Mouse (Mus musculus): ENCODE data around the gene Lbhd2. TPM values are rescaled to one million over a fixed set of nuclear protein-coding genes. Genes with fewer than 3 reads are reported as not detected.

Lbhd2 gene
- polyA plus RNA-seq, 1 experiment from 2014 or later: 5.9 TPM

DNA sequence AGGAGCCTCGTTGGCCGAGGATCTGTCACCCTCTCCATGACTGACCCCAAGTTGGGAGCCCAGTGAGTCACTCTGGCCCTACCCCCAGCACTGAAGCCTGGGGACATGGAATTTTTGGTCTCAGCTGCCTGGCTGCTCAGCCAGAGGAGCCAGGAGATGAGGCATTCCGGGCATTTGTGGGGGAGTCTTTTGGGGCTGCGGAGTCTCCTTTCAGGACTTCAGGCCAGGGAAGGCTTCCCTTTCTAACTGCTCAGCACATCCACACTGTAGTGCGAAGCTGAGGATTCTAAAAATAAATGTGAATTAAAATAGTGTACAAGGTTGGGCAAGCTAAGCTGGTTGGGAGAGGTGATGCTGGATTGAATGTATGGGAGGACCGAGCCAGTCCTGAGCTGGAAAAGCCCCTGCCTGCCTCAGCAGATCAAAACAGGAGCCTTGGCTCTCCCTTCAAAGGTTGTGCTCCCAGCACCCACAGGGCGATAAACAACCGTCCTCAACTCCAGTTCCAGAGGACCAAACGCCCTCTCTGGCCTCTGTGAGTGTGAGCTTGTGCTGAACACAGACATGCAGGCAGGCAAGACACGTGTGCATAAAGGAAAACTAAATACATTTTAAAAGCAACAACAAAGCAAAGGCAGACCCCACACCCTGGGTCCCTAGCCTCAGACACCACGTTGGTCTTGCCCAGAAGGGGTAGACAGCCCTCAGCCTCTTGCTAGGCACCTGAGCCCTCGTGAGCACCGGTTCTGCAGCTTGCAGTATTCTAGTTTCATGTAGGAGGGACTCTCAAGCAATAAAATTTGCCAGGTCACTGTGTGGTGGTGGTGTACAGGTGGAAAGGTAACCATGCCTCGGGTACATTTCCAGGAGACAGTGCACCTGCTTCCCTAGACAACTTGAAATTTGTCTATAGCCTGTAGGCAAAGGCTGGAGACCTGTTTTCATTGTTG lies 24.5 kb downstream of the Lbhd2 start:
- no peak for DNase-seq (ENCODE audit: low spot score)

DNA sequence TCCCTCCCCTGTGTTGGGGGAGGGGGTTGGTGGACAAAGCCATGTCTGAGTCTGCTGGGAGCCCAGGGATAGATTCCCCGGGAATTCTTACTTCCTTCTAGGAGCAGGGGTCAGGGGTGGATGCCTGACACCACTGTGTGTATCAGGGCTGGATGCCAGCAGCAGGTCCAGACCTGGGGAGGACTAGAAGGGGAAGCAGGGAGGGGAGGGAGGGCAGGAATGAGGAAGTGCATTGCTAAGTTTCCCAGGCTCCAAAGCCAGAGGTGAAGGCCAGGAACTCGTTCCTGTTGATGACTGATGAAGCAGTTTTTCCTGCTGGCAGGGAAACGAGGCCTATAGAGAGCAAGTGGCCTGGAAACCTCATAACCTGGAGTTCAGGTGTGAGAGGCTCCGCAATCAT lies 25.5 kb downstream of the Lbhd2 start:
- no peak for DNase-seq (ENCODE audit: low spot score)

DNA sequence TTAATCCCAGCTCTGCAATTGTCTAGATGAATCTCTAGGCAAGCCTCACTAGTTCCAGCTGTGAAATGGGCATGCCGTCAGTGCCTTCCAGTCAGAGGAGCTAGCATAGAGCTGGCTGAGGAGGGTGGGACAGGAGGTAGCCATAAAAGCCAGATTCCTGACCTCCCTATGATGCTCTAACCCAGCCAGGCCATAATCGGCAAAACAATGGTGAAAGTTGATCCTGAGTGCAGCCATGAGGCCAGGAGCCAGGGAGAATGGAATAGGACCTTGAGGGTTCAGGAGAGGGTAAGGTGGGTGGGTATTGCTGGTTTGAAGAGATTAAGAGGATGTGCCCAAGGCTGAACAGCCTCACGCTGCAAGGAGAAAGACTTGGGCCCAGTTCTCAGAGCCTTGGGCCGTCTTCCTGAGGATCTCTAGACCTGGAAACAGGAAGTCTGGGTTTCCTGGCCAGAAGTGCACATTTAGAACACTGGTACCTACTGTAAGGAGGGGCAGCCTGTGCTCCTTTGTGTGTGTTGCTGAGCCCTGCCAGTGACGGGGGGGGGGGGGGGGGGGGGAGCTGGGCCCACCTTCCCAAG lies 26.2 kb downstream of the Lbhd2 start:
- no peak for DNase-seq (ENCODE audit: low spot score)

- DNase-seq (ENCODE audit: low spot score): no peak
These were observed 27.6 kb downstream of the Lbhd2 start for GRCm38 (mm10) chr12:111434164-111434744.

DNA sequence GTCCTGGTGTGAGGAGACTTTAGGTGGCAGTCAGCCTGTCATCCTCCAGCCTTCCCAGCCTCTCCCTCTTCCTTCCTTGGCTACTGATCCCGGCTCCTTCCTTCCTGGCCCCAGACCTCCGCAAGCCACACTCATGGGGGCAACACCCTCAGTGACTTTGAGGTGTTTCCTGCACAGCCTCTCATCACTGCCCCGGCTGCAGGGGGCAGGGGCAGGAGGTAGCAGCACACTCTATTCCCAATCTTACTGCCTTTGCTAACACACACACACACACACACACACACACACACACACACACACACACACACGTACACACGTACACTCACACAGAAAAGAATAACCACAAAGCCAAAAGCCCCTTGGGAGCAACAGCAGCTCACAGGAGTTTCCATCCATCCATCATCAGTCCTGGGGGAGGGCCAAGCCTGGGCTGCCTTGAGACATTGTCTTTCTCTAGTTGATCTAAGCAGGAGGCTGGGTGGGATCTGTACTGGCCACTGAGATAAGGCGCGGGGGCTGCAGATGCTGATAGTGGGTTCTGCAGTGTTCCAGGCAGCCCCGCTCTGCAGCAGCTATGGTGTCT lies 28.2 kb downstream of the Lbhd2 start:
- DNase-seq (ENCODE audit: low spot score): no peak

DNA sequence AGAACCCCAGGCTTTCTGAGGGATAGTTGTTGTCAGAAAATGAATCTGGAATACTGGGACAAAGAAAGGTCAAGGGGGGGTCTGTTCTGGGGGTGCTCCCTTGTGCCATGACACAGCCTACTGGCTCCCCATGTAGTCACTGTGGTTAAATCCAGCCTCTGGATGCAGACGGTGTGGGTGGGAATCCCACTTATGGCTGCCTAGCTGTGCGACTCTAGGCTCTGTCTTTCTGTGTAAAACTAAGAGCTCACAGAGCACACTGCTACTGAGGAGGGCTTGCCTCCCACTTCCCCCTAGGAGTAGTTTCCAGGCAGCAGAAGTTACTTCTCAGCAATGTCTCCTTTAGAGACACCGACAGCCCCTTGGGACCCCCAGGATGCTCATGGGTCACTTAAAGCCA lies 29.6 kb downstream of the Lbhd2 start:
- DNase-seq (ENCODE audit: low spot score): no peak

DNA sequence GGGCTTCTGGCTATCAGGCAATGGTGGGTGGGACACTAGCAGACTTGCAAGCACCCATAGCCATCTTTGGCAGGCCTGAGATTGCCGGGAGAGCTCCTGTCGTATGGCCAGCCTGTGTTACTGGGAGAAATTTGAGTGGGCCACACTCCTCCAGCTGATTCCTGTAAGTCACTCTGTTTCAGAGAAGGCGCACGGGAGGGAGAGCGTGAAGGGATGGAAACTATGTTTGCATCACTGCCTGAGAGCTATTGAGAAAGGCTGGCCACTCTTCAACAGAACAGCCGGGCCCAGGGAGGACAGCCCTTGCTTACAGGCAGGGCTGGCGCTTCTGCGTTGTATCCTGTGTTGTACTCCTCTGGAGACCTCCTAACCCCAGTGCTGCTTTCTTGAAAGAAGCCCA lies 30.0 kb downstream of the Lbhd2 start:
- no peak for DNase-seq (ENCODE audit: low spot score)

DNA sequence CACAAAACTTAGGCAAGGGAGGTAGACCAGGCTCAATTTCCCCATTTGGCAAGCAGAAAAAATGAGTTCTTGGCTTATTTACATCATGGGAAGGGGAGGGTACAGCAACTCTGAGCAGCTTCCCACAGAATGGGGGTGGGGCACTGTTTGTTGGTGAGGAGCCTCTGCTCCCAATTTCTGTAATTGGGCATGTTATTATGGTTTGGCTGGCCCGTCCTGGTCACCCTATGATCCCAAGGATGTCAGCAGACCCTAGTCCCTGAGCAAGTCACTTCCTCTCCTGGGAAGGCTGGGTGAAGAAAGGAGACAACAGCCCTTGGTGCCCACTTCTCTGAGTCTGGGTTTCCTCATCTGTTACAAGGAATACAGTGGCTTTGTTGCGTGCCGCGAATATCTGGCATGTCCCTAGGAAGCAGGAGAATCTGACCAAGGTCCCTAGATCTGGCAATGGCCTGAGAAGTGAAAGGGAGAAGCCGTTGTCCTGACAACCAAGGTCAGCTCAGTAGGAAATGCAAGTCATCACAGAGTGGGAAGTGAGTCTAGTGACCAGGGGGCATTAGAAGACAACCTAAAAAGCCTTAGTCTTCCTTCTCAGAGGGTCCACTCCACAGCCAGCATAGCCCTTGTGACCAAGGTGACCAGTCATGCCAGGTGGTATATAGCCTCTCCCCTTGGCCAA lies 30.8 kb downstream of the Lbhd2 start:
- no peak for DNase-seq (ENCODE audit: low spot score)

DNA sequence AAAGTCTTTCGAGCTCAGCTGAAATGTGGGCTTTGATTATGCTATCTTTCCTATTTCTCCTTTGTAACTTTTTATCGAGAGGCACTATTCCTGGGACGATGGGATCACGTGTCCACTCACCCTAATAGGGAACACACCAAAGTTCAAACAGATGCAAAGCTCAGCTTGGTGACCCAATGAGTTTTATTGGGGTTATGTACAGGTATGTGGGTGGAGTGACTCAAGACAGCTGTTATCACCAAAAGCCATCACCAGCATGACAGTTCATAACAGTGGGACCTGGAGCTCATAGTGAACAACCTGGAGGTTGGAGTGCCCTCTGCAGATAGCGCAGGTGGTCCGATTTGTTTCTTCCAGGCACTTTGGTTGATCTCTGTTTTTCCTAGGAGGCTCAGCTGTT lies 32.2 kb downstream of the Lbhd2 start:
- DNase-seq (ENCODE audit: low spot score): no peak

DNA sequence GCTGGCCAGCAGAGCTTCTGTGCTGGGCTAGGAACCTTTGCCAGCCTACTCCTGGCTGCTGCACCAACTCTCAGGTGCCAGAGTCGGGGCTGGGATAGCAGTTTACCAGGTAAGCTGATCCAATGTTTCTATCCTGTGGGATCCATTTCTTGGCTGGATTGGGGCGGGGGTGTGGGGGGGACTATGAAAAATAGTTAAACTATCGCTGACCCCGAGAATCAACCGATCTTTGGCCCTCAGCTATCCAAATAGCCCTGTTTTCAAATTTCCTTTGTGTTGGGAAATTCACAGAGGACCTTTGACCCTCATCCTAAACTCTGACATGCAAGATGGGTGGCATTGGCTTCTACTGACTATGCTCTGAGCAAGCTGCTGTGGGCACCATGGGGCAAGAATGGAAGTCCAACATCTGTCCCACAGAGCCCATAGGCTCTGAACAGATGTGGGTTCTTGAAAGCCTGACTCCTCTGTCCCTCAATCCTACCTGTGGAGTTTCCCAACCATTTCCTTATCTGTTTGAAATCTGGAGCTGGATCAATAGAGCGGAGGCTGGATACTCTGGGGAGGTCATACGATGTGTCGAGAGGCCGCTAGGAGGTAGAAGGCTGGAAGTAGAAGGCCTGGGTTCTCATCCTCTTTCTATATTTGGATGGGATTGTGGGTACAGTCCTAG lies 34.2 kb downstream of the Lbhd2 start:
- DNase-seq (ENCODE audit: low spot score): no peak

DNA sequence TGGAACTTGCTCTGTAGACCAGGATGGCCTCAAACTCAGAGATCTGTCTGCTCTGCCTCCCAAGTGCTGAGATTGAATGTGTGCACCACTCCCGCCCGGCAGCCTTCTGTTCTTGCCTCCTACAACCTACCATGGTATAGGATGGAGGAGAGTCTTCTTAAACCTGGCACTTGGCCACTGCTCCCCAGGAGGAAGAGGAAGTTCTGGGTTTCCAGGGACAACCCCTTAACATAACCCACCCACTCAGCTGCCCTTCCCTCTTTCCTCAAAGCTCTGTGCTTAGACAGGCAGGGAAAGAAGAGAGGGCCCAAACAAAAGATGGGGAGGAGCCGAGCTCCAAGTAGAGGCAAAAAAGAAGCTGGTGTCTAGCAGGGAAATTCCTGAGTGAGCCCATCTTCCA lies 34.9 kb downstream of the Lbhd2 start:
- no peak for DNase-seq (ENCODE audit: low spot score)

DNA sequence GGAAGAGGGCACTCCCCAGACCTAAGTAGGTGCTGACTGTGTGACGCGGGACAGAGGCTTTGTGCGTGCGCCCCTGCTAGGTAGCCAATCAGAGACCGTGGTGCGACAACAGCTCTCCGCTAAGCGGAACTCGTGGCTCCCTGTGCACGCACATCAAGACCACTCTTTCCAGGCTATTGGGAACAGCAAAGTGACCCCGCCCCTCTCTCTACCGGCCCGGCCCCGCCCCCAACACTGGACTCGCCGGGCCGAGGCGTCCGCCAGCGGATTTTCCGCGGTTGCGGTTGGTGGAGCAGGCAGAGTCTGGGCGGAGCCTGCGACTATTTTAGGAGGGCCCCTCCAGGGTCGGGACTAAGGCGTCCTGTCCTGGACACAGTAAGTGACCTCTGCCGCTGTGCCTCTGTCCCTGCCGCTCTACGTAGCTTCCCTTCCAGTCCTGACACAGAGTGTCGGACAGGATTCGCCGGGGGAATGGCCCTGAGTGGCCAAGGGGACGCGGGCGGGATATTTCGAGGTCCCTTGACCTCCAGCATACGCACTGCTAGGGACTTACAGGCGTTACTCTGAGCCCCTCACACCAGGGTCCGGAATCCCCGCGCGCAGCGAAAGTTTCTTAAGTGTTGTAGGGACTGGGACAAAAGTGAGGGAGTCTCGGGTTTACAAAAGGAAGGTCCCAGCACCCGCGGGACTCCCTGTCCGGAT lies 35.9 kb downstream of the Lbhd2 start, which contains the start of gene Tnfaip2:
Gene Tnfaip2, plus strand, starts transcription at position 161 of the 702 bp plus-strand sequence.
- no peak for DNase-seq (ENCODE audit: low spot score)

GRCm38 (mm10) chr12:111443011-111443870 lies 36.6 kb downstream of the Lbhd2 start:
- no peak for DNase-seq (ENCODE audit: low spot score)

DNA sequence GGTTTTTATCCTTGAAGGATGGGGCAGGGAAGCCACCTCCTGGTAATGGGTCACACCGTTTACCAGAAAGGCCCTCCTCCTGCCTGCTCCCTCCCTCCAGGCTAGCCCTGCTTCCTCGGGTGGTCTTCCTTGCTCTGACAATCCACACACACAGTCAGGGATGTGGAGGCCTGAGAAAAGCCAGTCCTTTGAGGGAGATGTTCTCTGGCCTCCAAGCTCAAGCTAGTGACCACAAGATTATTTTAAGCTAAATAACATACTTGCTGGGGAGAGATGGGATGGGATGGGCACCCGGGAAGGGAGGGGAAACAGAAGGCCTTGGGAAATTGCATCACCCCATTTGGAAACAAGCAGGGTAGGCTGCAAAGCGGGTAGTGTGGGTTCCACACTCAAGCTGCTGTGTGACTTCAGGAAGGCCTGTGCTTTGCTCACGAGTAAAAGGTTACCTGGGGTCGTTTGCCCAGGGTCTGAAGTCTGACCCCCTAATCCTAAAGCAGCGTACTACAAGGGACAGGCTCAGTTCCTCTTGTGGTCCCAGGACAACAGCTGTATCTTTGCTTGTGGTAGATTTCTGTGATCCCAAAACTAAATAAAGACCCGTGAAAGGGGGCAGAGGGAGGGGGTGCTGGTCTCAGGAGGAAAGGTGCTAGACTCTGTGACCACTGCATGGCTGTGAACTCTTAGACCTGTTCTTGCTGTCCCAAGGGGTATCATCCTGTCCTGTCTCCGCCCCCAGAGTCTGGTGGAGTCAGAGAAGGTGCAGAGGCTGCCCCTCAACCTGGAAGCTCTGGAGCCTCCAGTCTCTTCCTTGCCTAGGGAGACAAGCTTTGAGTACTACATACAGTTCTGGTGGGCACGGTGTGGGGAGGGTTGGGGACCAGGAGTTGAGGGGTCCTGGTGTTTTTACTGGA lies 37.6 kb downstream of the Lbhd2 start:
- no peak for DNase-seq (ENCODE audit: low spot score)

- DNase-seq (ENCODE audit: low spot score): no peak
These were observed 38.7 kb downstream of the Lbhd2 start for GRCm38 (mm10) chr12:111445161-111445889.

DNA sequence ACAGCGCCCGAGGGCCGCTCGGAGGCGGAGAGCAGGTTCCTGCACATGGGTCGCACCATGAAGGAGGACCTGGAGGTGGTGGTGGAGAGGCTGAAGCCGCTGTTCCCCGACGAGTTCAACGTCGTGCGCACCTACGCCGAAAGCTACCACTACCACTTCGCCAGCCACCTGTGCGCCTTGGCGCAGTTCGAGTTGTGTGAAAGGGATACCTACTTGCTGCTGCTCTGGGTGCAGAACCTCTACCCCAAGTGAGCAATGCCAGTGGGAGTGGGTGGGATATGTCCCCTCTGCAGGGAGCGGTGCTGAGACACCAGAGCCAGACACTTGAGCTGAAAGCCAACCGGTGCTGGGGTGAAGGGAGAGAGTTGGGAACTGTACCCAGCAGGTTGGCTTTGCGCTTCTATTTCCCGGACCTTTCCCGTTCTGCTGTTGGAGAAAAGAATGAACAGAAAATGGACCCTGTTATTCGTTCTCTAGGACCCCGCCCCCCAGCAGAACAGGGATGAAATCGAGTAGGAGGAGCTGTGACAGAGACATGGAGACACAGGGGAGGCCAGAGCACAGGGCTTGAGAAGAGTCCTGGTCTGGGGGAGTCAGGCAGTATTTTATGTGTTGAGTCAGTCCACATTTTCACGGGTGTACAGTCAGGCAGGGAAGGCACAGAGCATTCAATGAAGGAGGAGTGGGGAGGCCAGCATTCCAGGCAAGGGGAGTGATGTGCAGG lies 39.4 kb downstream of the Lbhd2 start:
- no peak for DNase-seq (ENCODE audit: low spot score)

DNA sequence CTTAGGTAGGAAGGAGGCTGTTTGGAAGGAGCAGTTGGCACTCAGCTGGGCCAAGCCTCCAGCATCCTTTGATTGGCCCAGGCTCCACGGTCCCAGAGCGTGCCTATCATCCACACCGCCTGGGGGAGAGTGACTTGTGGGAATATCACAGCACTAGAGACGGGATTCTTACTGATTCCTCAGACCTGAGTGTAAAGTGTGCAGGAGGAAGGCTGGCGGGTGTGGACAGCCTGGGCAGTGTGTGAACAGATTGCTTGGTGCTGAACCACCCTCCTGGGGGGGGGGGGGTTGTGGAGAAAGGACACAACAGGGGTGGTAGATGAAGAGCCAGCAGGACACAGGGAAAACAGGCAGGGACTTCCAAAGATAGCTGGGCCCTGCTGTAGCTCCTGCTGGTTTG lies 40.1 kb downstream of the Lbhd2 start:
- DNase-seq (ENCODE audit: low spot score): no peak
